Comparison of ENCODE assay signal across 17 mouse cellular contexts in genomic region chr3:124225982-124226381, GRCm38 (mm10).
DNase-seq lines count a peak whose midpoint lies in the region; TF ChIP-seq lines count a peak whose summit lies in the region.
"Had no signal": no experiment of that assay in that cellular context is flagged by ENCODE, and none has a peak within 500 bp of the region (broad histone marks: within the 10 kb centered on the region; RNA-seq: fewer than 3 reads in every experiment).

No protein-coding gene starts in this region.

- no peaks in the 10 kb centered on the region for H3K36me3 ChIP-seq in MEL (ENCODE audit: control insufficient read depth in 1 of 2, insufficient read depth in 2 of 2, low read length in 2 of 2)
- H3K36me3 ChIP-seq: heart, embryonic 13.5 days; hindbrain, embryonic 13.5 days; kidney, embryonic 15.5 days; liver, embryonic 12.5 days; midbrain, embryonic 15.5 days; neural tube, embryonic 13.5 days had no signal

- H3K9ac ChIP-seq in MEL (ENCODE audit: control insufficient read depth, low read depth, low read length, poor library complexity, severe bottlenecking) = no peak overlapping the region
- H3K9ac ChIP-seq: heart, embryonic 13.5 days; hindbrain, embryonic 13.5 days; kidney, embryonic 15.5 days; liver, embryonic 12.5 days; midbrain, embryonic 15.5 days; neural tube, embryonic 13.5 days had no signal

- no peaks in the 10 kb centered on the region for H3K9me3 ChIP-seq in MEL (replicated peaks; ENCODE audit: insufficient read depth, low read length)
- H3K9me3 ChIP-seq: heart, embryonic 13.5 days; kidney, embryonic 15.5 days; liver, embryonic 12.5 days; midbrain, embryonic 15.5 days; neural tube, embryonic 13.5 days had no signal

- DNase-seq in embryo, embryonic 10.5 days (ENCODE audit: low spot score) = peak; percentile 4
- DNase-seq in embryo, embryonic 9.5 days (ENCODE audit: extremely low spot score) = no peak
- peak; percentile 4 for DNase-seq in kidney, postnatal 10 days
- no peak for DNase-seq in kidney, postnatal 25 days
- DNase-seq in 3T3-L1 (ENCODE audit: low read depth, low spot score) = peak; percentile 40
- peak; percentile 42 for DNase-seq in MEL (ENCODE audit: low read depth, low spot score)
- no peak for DNase-seq in spleen, postnatal 14 days (ENCODE audit: low spot score in 2 of 2)
- no peak for DNase-seq in adrenal gland, adult (ENCODE audit: inconsistent age in 2 of 2, low spot score in 1 of 2)
- DNase-seq: cerebellum, adult 9-11 months; gastrocnemius, postnatal 25 days; lung, postnatal 36 days had no signal

- no peak for TF ChIP-seq POLR2A in MEL (IDR thresholded peaks at IDR 0.05; ENCODE audit: control insufficient read depth in 1 of 2, insufficient read depth in 1 of 2, low read depth in 1 of 2, low read length in 2 of 2, poor library complexity in 1 of 2)

- H3K4me3 ChIP-seq in MEL (ENCODE audit: control insufficient read depth in 1 of 2, insufficient read depth in 1 of 2, low read depth in 2 of 2, low read length in 2 of 2) = no peak overlapping the region
- H3K4me3 ChIP-seq: heart, embryonic 13.5 days; hindbrain, embryonic 13.5 days; kidney, embryonic 15.5 days; liver, embryonic 12.5 days; midbrain, embryonic 15.5 days; neural tube, embryonic 13.5 days had no signal

- TF ChIP-seq CTCF in MEL (IDR thresholded peaks at IDR 0.05 in 2 of 3, conservative IDR thresholded peaks at IDR 0.05 in 1 of 3; ENCODE audit: control insufficient read depth in 1 of 3, insufficient read depth in 1 of 3, low read depth in 2 of 3, low read length in 3 of 3, poor library complexity in 1 of 3, severe bottlenecking in 1 of 3) = peak; percentile 46 to 59 (median 53)

- H3K79me2 ChIP-seq in MEL (ENCODE audit: control insufficient read depth, insufficient read depth, low read length, poor library complexity) = no peaks in the 10 kb centered on the region

- no peaks in the 10 kb centered on the region for H3K4me1 ChIP-seq in MEL (ENCODE audit: control insufficient read depth in 1 of 2, insufficient read depth in 2 of 2, low read length in 2 of 2)
- H3K4me1 ChIP-seq: heart, embryonic 13.5 days; hindbrain, embryonic 13.5 days; kidney, embryonic 15.5 days; liver, embryonic 12.5 days; midbrain, embryonic 15.5 days; neural tube, embryonic 13.5 days had no signal

- no peak overlapping the region for H3K27ac ChIP-seq in MEL (ENCODE audit: control insufficient read depth, low read depth, low read length)
- H3K27ac ChIP-seq: heart, embryonic 13.5 days; hindbrain, embryonic 13.5 days; kidney, embryonic 15.5 days; liver, embryonic 12.5 days; midbrain, embryonic 15.5 days; neural tube, embryonic 13.5 days had no signal

- H3K27me3 ChIP-seq in MEL (ENCODE audit: control insufficient read depth in 1 of 2, insufficient read depth in 2 of 2, low read length in 2 of 2) = no peaks in the 10 kb centered on the region
- H3K27me3 ChIP-seq: heart, embryonic 13.5 days; hindbrain, embryonic 13.5 days; kidney, embryonic 15.5 days; liver, embryonic 12.5 days; midbrain, embryonic 15.5 days; neural tube, embryonic 13.5 days had no signal

- peak; percentile 45 for TF ChIP-seq RAD21 in MEL (IDR thresholded peaks at IDR 0.05; ENCODE audit: low read depth, low read length)

- no peak for TF ChIP-seq EP300 in MEL (IDR thresholded peaks at IDR 0.05; ENCODE audit: low read depth in 1 of 2, low read length in 2 of 2)

TF ChIP-seq in MEL, 35 proteins besides CTCF, POLR2A, EP300 and RAD21:
- TF ChIP-seq ZC3H11A (IDR thresholded peaks at IDR 0.05; ENCODE audit: low read depth, low read length) (peak; percentile 38), RCOR1 (IDR thresholded peaks at IDR 0.05; ENCODE audit: low read depth, low read length) (no peak), SMC3 (IDR thresholded peaks at IDR 0.05; ENCODE audit: low read depth, low read length) (peak; percentile 68), GABPA (IDR thresholded peaks at IDR 0.05; ENCODE audit: low read depth, low read length) (no peak), SIN3A (IDR thresholded peaks at IDR 0.05; ENCODE audit: low read length) (no peak), MAX (IDR thresholded peaks at IDR 0.05; ENCODE audit: low read length) (no peak), E2F4 (IDR thresholded peaks at IDR 0.05; ENCODE audit: borderline replicate concordance, low read depth, low read length) (no peak), TAL1 (IDR thresholded peaks at IDR 0.05; ENCODE audit: low read length) (no peak), MAZ (IDR thresholded peaks at IDR 0.05; ENCODE audit: low read depth, low read length) (no peak)

Comparison
In these comparisons a context has a peak if more than half of its experiments do, and no peak if none do; other contexts are left out.
1. DNase-seq: peak in embryo, embryonic 10.5 days (single experiment), kidney, postnatal 10 days (single experiment), 3T3-L1 (single experiment) and MEL (single experiment); none in embryo, embryonic 9.5 days (single experiment), kidney, postnatal 25 days (0 of 2), spleen, postnatal 14 days (0 of 2) and adrenal gland, adult (0 of 2).